Mouse (Mus musculus): ENCODE measurements around the gene L3mbtl4. TPM values are rescaled to one million over a fixed set of nuclear protein-coding genes. Genes with fewer than 3 reads are reported as not detected.
"Not testable (repeated sequence)": the region's sequence is repeated elsewhere in the genome, so short reads cannot be mapped to it uniquely, and the experiment has no call there.

The L3mbtl4 gene
- polyA plus RNA-seq, 1 experiment from 2014 or later: 0.41 TPM

DNA sequence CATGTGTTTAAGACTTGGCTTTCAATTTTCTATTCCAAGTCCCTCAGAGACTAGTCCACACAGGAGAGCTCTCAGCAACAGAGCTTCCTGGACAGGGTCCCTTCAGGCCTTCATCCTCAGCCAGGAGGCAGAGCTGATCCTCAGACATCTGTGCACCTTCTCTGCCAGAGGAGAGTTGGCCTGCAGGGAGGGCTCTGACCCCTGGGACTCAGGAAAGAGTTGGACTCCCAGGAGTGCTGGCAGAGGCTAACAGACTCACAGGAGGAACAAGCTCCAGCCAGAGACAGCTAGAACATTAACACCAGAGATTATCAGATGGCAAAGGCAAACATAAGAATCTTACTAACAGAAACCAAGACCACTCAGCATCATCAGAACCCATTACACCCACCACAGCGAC lies 133.5 kb downstream of the L3mbtl4 start:
- WGBS: 55% methylated on average over 1 of the region's 1 CpGs
- not testable (repeated sequence) for ATAC-seq (ENCODE audit: insufficient read depth, low FRiP score, low read depth); H3K9me3 ChIP-seq

DNA sequence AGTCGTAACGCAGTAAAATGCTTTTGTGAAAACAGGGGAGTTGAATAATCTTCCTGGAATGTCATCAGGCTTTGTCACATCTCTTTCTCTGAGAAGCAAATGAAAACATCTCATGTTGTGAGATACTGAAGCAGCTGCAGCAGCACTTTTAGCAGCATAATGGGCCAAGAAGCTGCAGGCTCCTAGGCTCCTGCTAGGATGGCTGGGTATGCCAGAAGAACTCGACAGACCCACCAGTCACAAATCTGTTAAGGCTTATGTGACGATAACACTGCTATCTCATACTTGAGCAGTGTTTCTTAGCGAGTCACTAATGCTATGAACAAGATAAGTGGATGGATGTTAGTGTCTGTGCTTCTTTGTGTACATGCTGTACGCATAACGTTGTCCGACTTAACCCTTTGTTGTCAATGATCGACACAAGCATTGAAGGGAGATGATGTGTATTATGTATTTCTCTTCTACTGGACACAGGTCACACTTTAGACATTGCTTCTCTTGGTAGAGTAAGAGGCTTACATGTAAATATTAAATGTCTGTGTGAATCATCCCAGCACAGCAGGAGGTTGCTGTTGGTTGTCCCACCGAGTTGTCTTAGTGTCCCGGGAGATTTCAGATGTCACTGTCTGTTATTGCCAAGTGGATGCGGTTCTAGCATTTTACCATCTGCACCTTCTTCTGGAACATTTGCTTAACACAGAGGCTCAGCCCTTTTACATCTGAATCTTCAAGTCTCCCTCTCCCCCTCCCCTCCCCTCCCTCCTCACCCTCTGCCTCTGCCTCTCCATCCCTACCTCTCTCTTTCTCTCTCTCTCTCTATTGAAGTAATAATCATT lies 149.3 kb downstream of the L3mbtl4 start:
- Histone ChIP-seq H3K4me3 (replicated peaks) (no peak overlapping the region), H3K9ac (no peak overlapping the region), H3K4me2 (no peak overlapping the region), H3K4me1 (no peaks in the 10 kb centered on the region), H3K27ac (no peak overlapping the region), H3K36me3 (no peaks in the 10 kb centered on the region), H3K27me3 (replicated peaks) (no peaks in the 10 kb centered on the region), H3K9me3 (no peaks in the 10 kb centered on the region)
- WGBS: 55% methylated on average over 12 of the region's 12 CpGs
- no peak for ATAC-seq (ENCODE audit: insufficient read depth, low FRiP score, low read depth)

More for the DNA sequence above, 133.5 kb downstream of the L3mbtl4 start:
- not testable (repeated sequence) for H3K4me1 ChIP-seq; H3K4me2 ChIP-seq; H3K36me3 ChIP-seq; H3K27ac ChIP-seq; H3K4me3 ChIP-seq (replicated peaks); H3K27me3 ChIP-seq (replicated peaks); H3K9ac ChIP-seq

DNA sequence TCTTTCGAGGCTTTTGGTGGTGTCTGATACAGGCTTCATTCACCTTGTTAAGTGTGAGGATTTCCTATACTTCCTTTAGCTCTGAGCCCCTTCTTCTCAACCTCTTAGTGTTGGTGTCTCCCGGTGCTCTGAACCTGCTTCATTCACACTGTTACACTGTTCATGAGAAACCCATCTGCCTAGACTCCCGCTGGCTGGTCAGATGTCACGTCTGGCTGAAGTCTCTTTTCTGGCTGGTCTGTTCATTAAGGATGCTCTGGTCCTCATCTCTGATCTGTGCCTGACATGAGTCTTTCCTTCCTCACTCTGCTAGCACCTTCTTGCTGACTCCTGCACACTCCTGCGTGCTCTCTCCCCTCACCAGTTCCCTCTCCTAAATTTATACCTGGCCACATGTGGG lies 160.0 kb downstream of the L3mbtl4 start:
- Histone ChIP-seq H3K27me3 (replicated peaks) (no peaks in the 10 kb centered on the region), H3K9ac (no peak overlapping the region), H3K36me3 (no peaks in the 10 kb centered on the region), H3K4me1 (no peaks in the 10 kb centered on the region), H3K4me2 (no peak overlapping the region), H3K27ac (no peak overlapping the region), H3K4me3 (replicated peaks) (no peak overlapping the region), H3K9me3 (no peaks in the 10 kb centered on the region)
- WGBS: 77% methylated on average over 5 of the region's 5 CpGs
- ATAC-seq (ENCODE audit: insufficient read depth, low FRiP score, low read depth): no peak

DNA sequence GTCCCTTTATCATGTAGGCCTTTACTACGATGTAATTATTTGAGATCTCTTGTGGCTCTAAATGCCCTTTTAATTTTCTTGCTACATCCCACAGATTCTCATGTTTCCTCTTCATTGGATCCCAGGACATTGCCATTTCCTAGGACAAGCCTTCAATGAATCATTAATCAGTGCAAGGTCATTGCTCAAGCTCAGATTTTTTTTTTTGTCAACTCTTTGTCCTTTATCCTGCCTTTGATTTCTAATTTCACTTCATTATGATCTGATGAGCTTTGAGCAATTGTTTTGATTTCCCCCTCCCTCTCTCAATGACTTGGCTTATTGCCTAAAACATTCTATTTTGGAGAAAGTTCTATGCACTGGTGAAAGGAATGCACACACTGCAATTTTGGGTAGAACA lies 177.3 kb downstream of the L3mbtl4 start:
- Histone ChIP-seq H3K9me3 (no peaks in the 10 kb centered on the region), H3K4me3 (replicated peaks) (no peak overlapping the region), H3K27me3 (replicated peaks) (no peaks in the 10 kb centered on the region), H3K4me1 (no peaks in the 10 kb centered on the region), H3K9ac (no peak overlapping the region), H3K36me3 (no peaks in the 10 kb centered on the region), H3K4me2 (no peak overlapping the region), H3K27ac (no peak overlapping the region)
- ATAC-seq (ENCODE audit: insufficient read depth, low FRiP score, low read depth): no peak
- 92% methylated on average over 1 of the region's 1 CpGs for WGBS

DNA sequence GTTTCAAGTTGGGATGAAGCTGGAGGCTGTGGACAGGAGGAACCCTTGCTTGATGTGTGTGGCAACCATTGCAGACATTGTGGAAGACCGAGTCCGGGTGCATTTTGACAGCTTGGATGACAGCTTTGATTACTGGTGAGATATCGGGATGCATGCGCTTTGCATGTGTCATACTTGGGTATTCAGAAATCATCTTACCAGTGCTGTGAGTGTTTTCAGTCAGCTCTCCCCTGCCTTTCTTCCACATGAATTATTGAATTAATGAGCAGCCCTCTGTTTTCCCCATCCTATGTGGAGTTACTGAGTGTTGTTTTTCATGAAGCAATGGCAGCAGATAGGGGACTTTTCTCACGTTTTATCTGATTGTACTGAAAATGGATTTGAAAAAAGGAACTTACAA lies 187.9 kb downstream of the L3mbtl4 start:
- Histone ChIP-seq H3K4me3 (replicated peaks) (no peak overlapping the region), H3K9ac (no peak overlapping the region), H3K9me3 (no peaks in the 10 kb centered on the region), H3K27me3 (replicated peaks) (no peaks in the 10 kb centered on the region), H3K36me3 (no peaks in the 10 kb centered on the region), H3K4me2 (no peak overlapping the region), H3K27ac (no peak overlapping the region), H3K4me1 (no peaks in the 10 kb centered on the region)
- WGBS: 81% methylated on average over 5 of the region's 5 CpGs
- no peak for ATAC-seq (ENCODE audit: insufficient read depth, low FRiP score, low read depth)

DNA sequence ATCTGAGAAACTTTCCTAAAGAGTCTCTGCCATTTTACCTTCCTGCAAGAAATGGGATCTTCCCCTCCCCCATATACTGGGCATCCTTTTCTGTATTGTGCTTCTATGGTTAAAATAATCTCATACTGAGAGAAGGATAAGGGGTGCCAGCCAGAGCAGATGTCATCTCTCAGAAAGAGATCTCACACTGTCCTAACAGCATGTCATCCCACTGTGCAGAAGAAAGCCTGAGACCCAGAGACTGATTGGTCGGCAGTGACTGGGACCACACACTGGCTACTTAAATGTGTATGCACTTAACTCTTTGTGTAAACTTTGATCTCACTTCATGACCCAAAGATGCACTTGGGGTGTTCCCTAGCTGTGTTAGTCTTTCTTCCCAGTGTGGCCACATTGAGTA lies 193.7 kb downstream of the L3mbtl4 start:
- no peaks in the 10 kb centered on the region for H3K9me3 ChIP-seq
- 26% methylated on average over 1 of the region's 1 CpGs for WGBS

DNA sequence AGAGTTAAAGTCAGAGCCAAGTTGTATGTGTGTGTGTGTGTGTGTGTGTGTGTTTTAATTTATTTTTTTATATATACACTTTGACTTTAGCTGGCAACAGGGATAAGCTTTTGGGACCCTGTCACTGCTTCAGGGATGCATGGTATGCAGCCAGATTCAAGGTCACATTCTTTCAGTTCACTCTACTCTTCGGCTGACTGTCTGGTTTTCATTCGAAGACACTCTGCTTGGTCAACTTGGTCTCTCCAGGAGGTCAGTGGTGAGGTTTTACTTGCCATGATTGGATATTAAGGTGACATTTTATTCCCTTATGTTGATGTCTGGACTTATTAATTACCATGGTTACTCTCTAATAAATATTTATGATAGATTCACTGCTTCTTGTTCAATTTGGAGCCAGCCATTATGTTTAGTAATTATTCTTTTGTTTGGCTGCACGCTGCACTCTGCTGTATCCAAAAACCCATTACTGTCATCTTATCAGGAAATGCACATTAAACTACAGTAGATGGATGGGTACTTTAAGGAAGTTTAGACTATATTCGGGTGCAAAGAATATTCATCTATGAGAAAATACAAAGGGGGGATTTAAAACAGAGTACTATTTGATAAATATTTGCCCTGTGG lies 216.6 kb downstream of the L3mbtl4 start:
- H3K27me3 ChIP-seq (replicated peaks): no peaks in the 10 kb centered on the region
- H3K36me3 ChIP-seq: no peaks in the 10 kb centered on the region
- no peak overlapping the region for H3K9ac ChIP-seq
- H3K4me1 ChIP-seq: no peaks in the 10 kb centered on the region
- no peak overlapping the region for H3K27ac ChIP-seq
- H3K4me2 ChIP-seq: no peak overlapping the region
- H3K4me3 ChIP-seq (replicated peaks): no peak overlapping the region
- 33% methylated on average over 4 of the region's 4 CpGs for WGBS
- 0 out of 2 replicates have a peak, but pooled peaks have one; percentile 22 for ATAC-seq (ENCODE audit: insufficient read depth, low FRiP score, low read depth)
- H3K9me3 ChIP-seq: no peaks in the 10 kb centered on the region

More for the DNA sequence above, 193.7 kb downstream of the L3mbtl4 start:
- ATAC-seq (ENCODE audit: insufficient read depth, low FRiP score, low read depth): no peak
- H3K4me3 ChIP-seq (replicated peaks): no peak overlapping the region
- no peak overlapping the region for H3K4me2 ChIP-seq
- no peaks in the 10 kb centered on the region for H3K27me3 ChIP-seq (replicated peaks)
- no peaks in the 10 kb centered on the region for H3K4me1 ChIP-seq
- H3K9ac ChIP-seq: no peak overlapping the region
- H3K36me3 ChIP-seq: no peaks in the 10 kb centered on the region
- no peak overlapping the region for H3K27ac ChIP-seq

DNA sequence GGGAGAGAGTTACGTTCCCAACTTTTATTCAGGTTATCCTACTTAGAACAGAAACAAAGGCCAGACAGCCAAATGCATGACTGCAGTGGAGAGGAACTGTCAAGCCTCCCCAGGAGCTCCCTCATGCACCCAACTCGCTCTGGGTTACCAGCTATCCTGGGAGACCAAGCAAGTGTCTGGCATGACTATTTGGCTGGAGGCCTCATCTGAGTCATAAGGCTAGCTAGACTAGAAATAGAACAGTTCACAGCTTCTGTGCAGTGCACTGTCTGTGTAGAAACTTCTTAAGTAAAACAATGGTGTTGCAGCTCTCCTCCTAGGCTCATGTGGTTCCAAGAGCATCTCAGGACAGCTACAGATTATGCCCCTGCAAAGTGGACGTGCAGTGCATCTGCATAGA lies 218.6 kb downstream of the L3mbtl4 start:
- no peak overlapping the region for H3K4me3 ChIP-seq (replicated peaks)
- H3K9ac ChIP-seq: no peak overlapping the region
- H3K9me3 ChIP-seq: no peaks in the 10 kb centered on the region
- no peak overlapping the region for H3K4me2 ChIP-seq
- H3K27me3 ChIP-seq (replicated peaks): no peaks in the 10 kb centered on the region
- WGBS: 77% methylated on average over 3 of the region's 3 CpGs
- no peaks in the 10 kb centered on the region for H3K36me3 ChIP-seq
- H3K4me1 ChIP-seq: no peaks in the 10 kb centered on the region
- ATAC-seq (ENCODE audit: insufficient read depth, low FRiP score, low read depth): no peak
- H3K27ac ChIP-seq: no peak overlapping the region

DNA sequence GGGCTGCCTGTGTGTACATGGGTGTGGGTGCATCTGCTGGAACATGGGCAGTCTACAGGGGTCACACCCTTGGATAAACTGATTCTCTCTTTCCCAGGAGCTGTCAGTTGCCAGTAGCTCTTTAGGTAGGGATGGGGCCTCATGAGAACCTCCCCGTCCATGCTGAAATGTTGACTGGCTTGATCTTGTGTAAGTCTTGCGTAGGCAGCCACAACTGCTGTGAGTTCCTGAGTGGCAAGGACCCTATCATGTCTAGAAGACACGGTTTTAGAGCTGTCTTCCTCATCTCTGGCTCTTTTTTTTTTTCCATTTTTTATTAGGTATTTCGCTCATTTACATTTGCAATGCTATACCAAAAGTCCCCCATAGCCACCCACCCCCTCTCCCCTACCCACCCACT lies 229.4 kb downstream of the L3mbtl4 start:
- WGBS: 82% methylated on average over 2 of the region's 4 CpGs

DNA sequence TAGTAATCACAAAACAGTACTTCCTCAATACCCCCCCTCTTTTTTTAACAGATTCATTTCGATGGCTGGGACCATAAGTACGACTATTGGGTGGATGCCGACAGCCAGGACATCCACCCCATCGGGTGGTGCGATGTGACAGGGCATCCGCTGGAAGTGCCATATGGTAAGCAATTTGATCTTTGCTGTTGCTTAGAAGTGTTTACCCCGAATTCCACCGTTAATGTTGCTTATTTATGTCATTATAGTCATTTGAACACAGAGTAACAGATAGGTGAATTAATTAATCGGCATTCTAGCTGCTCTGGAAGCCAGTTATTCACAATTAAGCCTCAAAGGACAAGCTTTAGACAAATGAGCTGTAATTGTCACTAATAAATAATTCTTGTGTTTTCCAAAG lies 286.1 kb downstream of the L3mbtl4 start:
- Histone ChIP-seq H3K4me2 (no peak overlapping the region), H3K9me3 (no peaks in the 10 kb centered on the region), H3K27ac (no peak overlapping the region), H3K4me1 (no peaks in the 10 kb centered on the region), H3K27me3 (replicated peaks) (no peaks in the 10 kb centered on the region), H3K9ac (no peak overlapping the region), H3K36me3 (no peaks in the 10 kb centered on the region), H3K4me3 (replicated peaks) (no peak overlapping the region)
- 76% methylated on average over 9 of the region's 9 CpGs for WGBS
- ATAC-seq (ENCODE audit: insufficient read depth, low FRiP score, low read depth): no peak

More for the DNA sequence above, 229.4 kb downstream of the L3mbtl4 start:
- not testable (repeated sequence) for H3K36me3 ChIP-seq; H3K9me3 ChIP-seq; H3K4me3 ChIP-seq (replicated peaks); H3K27me3 ChIP-seq (replicated peaks); H3K4me1 ChIP-seq; ATAC-seq (ENCODE audit: insufficient read depth, low FRiP score, low read depth); H3K27ac ChIP-seq; H3K4me2 ChIP-seq; H3K9ac ChIP-seq

DNA sequence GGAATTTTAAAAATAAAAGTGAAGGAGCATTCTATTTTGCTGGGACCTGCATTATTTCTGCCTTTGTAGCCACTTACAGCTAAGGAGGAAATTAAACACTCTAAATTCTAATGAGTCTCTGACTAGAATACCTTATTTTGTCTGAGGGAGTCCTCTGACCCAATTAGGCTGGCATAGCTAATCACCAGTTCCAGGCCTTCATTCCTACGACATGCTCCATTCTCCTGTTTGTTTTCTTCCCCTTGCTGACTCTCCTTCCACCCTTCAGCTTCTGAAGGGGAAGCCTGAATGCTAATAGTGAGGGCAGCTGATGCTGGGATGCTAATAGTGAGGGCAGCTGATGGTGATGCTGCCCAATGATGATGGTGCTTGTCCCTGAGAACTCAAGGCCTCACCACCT lies 286.7 kb downstream of the L3mbtl4 start:
- Histone ChIP-seq H3K4me2 (no peak overlapping the region), H3K9ac (no peak overlapping the region), H3K27me3 (replicated peaks) (no peaks in the 10 kb centered on the region), H3K9me3 (no peaks in the 10 kb centered on the region), H3K36me3 (no peaks in the 10 kb centered on the region), H3K4me3 (replicated peaks) (no peak overlapping the region), H3K27ac (no peak overlapping the region), H3K4me1 (no peaks in the 10 kb centered on the region)
- 48% methylated on average over 1 of the region's 1 CpGs for WGBS
- ATAC-seq (ENCODE audit: insufficient read depth, low FRiP score, low read depth): no peak

DNA sequence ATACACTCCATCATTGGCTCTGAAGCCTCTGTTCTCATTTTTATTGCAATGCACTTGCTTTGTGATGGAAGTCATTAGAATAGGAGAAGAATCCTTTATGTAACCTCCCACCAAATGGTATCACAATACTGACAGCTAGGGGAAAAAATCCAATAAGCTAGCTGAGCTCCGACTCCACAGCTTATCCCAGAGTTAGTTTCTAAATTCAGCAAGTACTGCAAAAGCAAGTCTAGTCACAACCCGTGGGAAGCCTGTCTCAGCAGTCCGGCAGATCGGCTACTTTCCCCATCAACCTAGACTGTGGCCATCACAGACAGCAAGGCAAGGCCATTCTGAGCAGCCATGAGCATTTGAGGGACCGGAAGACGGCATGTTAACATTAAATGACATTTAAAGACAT lies 298.2 kb downstream of the L3mbtl4 start:
- Histone ChIP-seq H3K4me2 (no peak overlapping the region), H3K4me3 (replicated peaks) (no peak overlapping the region), H3K4me1 (no peaks in the 10 kb centered on the region), H3K27ac (no peak overlapping the region), H3K9ac (no peak overlapping the region), H3K27me3 (replicated peaks) (no peaks in the 10 kb centered on the region), H3K36me3 (no peaks in the 10 kb centered on the region), H3K9me3 (no peaks in the 10 kb centered on the region)
- 89% methylated on average over 6 of the region's 6 CpGs for WGBS
- ATAC-seq (ENCODE audit: insufficient read depth, low FRiP score, low read depth): no peak
